Mouse (Mus musculus) G1E (cell line): ENCODE results near the gene Mrpl48.
A peak's percentile ranks its signal among the peaks of the same experiment; 100 is the strongest.

Source experiments
- CTCF ChIP-seq: IDR thresholded peaks from 2 replicates; pipeline ENCODE4 v1.5.1; 2012; ENCODE audit warnings: low read depth, low read length, inconsistent platforms, mixed read lengths
- GATA1 ChIP-seq: IDR thresholded peaks from 2 replicates; pipeline ENCODE4 v1.6.1; 2012; ENCODE audit warnings: borderline replicate concordance, low read length, inconsistent platforms, mixed read lengths
- POLR2AphosphoS5 ChIP-seq: IDR thresholded peaks from 2 replicates; pipeline ENCODE4 v1.6.1; 2012; ENCODE audit warnings: low read depth, low read length, inconsistent platforms; ENCODE audit not compliant: insufficient replicate concordance
- TAL1 ChIP-seq: conservative IDR thresholded peaks from 2 replicates; pipeline ENCODE4 v1.6.1; 2012; ENCODE audit warnings: low read depth, low read length, inconsistent platforms, mixed read lengths

DNA sequence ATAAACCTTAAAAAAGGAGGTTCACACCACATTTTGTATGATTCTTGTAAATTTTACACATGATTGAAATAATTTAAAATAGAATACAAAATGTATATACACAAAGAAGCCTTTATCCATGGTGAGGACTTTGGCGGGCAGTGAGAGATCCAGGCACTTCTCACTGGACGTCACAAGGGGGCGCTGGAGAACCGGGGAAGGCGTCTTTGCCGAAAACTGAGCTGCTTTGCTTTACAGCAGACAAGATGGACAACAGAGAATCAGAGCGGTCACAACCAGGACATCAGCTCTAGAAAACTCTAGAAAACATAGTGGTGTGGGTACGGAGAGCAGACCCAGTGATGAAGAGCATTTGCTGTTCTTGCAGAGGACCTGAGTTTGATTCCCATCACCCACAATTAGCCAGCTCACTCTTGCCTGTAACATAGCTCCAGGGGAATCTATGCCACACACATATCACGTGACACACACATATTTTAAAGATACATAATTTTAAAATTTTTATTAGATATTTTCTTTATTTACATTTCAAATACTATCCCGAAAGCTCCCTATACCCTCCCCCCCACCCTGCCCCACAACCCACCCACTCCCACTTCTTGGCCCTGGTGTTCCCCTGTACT, 87.3 kb downstream of the Mrpl48 start:
- TF ChIP-seq CTCF (peak; percentile 83), POLR2AphosphoS5 (no peak), TAL1 (no peak), GATA1 (no peak)
